Mouse (Mus musculus) layer of hippocampus, adult 9-10 months (tissue): Measurements from ENCODE around the gene Jph2.

Source experiments
- DNase-seq: peaks from one replicate; pipeline ENCODE4 v3.0.0; 2022; ENCODE audit warnings: low spot score

Jph2 gene

DNA sequence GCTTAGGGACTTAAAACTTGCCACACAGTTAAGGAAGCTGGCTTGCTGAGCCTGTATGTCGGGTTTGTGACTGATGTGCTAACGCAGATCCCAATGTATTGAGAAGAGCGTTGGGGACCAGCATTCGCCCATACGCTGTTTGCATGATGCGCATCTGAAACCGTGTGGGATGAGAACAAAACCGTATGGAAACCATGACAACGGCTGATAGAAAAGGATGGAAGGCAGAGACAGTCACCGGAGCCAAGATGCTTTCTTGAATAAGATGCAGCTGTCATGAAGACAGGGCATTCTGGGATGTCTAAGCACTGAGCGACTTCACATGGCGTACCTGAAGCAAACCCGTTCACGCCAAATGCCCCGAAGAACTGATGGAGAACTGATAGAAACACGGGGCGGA lies 88.4 kb downstream of the Jph2 start:
- DNase-seq: peak; percentile 30

GRCm38 (mm10) chr2:163303037-163303436 lies 94.8 kb downstream of the Jph2 start:
- no peak for DNase-seq

DNA sequence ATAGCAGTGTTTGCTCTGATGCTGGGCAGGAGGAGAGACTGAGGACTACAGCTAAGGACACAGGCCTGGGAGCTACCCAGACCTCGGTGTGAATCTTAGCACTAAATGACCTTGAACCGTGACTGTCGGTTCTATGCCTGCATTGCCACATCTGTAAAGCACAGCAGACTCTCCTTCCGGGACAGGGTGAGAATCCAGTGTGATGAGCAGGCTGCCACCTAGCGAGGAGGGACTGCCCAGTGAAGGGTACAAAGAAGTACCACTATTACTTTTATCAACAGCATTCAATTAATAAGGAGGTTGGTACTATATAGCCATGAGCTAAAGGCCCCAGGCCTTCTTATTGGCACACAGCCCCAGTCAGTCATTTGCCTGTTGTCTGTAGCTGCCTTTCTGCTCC lies 96.2 kb downstream of the Jph2 start:
- no peak for DNase-seq

GRCm38 (mm10) chr2:163300069-163301060 lies 97.4 kb downstream of the Jph2 start:
- DNase-seq: no peak

DNA sequence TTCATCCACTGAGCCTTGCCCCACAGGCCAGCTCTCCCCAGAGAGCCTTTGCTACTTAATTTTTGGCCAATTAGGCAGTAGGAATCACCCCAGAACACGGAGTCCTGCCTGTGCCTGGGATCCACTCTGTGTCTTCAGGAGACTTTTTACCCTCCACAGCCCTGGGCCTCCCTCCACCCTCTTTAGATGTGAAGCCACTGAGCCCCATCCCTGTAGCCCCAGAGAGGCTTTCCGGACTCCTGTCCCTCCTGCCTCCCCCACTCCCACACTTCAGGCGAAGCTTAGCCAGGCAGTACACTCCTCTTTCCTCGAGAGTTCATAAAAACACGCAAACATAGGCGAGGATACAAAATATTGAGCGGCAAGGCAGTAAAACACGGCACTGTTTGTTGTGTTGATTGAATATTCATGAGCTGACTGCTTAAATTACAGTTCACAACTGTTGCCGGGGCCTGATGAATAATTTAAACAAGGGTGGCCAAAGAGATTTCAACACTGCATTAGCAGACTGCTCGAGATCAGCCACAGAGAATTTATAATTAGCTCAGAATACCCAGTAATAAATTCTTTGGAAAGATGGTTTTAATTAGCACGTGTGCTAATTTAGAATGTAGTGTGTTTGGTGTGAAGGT lies 100.7 kb downstream of the Jph2 start:
- no peak for DNase-seq

GRCm38 (mm10) chr2:163288881-163289379 lies 108.9 kb downstream of the Jph2 start:
- DNase-seq: no peak
